Mouse (Mus musculus): ENCODE results near the gene Mtln. TPM values are rescaled to one million over a fixed set of nuclear protein-coding genes. Genes with fewer than 3 reads are reported as not detected.

Gene Mtln
- polyA plus RNA-seq (2012; rRNA removed), result 82.7 and 135 TPM in 2 replicates

DNA sequence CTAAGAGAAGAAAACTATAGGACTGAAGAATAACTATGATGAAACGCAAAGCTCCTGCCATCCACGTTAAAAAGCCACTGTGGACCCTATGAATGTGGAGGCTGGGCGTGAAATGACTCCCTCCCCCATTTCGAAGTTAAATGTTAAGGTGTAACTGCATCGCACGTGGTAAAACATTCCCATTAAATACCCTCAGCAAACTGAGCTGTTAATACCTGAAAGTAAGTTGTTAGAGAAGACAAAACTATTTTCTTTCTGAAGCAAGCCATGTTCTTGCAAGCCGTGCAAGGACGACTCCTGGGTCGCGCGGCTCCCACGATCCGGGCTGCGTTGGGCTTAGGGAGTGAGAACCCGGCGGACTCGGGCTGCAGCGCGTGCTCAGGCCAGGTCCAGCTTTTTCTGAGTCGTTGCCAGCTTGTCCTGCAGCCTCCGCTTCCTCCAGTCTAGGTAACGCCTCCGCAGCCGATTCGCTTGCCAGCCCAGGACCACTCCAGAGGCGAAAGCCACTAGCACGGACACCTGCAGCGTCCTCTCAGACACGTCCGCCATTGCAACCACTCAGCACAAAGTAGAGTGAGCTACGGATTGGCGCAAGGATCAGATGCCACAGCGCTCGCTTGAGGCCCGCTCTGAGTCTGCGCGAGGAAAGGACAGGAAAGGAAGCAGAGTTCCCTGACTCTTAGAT lies at the start of gene Mtln:
Gene Mtln (minus strand): TSS at position 570 of the 685 bp plus-strand sequence.

DNA sequence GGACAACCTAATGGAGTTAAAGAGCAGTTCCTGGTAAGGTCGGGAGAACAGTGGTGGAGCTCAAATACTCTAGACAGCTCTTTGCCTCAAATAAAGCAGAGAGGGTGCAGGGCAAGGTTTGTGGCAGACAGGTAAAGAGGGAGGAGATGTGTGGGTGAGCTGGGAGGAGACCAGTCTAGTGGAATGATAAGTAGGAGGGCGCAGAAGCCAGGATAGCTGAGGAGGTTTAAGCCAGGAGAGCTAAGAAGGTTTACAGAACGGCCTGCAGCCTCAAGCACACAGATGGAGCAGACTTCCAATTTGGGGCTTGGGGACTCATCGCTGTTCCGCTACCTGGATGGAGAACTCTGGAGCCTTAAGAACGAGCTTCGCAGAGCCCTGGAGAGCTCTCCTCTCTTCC lies 46.3 kb upstream of the Mtln start, which contains the start of gene Acoxl:
Gene Acoxl (plus strand): TSS at position 301 of the 400 bp plus-strand sequence.

DNA sequence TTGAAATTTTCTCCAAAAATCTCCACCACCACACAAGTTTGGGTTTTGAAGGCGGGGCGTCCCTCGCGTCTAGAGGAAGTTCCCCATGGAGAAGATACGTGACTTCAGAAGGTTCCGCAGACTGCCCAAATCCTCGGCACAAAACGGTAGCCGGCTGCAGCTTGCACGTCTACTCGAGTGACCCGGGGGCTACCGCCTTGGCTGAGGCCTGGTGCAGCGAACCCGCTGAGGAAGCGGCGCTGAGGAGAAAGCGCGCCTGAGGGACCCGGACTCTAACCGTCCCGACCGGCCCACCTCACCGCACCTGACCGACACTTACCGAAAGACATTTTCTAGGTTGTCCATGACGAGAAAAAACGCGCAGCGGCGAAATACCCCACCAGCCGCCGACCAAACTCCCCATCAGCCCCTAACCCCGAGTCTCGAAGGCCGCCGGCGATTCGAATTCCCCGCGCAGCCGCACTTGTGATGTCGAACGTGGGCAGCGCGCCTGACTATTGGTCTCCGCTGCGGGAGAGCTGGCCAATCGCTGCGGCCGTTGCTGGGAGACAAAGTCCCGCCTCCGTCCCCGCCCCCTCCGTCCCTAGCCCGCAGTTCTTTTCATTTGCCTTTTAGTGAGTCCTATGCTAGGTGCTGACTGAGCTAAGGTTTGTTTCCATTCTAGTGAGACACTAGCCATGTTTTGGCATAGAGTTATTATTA lies 39.3 kb upstream of the Mtln start, which contains the start of gene Bub1:
Gene Bub1 (minus strand): TSS at position 465 of the 702 bp plus-strand sequence.

DNA sequence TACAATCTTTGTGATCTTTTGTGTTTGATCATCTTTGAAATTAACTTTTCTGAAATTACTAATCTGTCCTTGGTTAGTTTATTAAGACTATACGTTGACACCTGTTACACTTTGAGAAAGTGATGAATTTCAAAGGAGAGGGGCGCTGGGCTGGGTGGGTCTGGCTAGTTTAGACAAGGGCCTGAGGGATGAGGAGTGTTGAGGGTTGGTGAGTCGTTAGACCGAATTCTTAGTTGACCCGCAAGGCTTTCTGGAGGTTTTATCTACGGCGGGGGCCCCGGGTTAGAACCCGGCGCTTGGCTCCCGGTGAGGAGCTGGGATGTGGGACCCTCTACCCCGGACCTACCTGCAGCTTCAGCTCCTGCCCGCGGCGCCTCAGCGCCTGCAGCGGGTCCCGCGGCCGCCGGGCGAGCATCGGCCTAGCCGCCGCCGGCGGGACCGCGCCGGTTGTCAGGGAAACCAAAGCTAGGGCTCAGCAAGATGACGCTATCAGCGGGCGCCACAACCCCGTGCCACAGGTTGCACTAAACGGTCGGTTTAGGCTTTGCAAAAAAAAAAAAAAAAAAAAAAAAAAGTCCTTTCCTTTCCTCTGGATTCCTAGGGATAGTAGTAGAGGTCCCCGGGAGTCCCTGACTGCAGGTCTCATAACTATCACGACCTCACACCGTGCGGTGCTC lies 3.7 kb downstream of the Mtln start, which contains the start of gene Nphp1:
Gene Nphp1 (minus strand): TSS at position 458 of the 677 bp plus-strand sequence.

Other genes starting within 250 kb of the Mtln start
- 2.7 and 3.5 TPM in 2 replicates for gene Zfp661, start 205.4 kb downstream of the Mtln start, polyA plus RNA-seq (2012; rRNA removed)
- 46.1 and 71.2 TPM in 2 replicates for gene Mrps5, start 205.3 kb downstream of the Mtln start, polyA plus RNA-seq (2012; rRNA removed)
- 3.4 and 4.1 TPM in 2 replicates for gene Mal, start 135.8 kb downstream of the Mtln start, polyA plus RNA-seq (2012; rRNA removed)
- gene Mall, start 62.6 kb downstream of the Mtln start, polyA plus RNA-seq (2012; rRNA removed), result 8.7 and 8.9 TPM in 2 replicates
- gene Nphp1, start 3.6 kb downstream of the Mtln start, polyA plus RNA-seq (2012; rRNA removed), result 10.3 and 13.9 TPM in 2 replicates
- 0.53 and 1.5 TPM in 2 replicates for gene Bub1, start 39.4 kb upstream of the Mtln start, polyA plus RNA-seq (2012; rRNA removed)
- gene Acoxl, start 46.4 kb upstream of the Mtln start, polyA plus RNA-seq (2012; rRNA removed), result 0.67 and 0.73 TPM in 2 replicates

All from ovary, adult 2 months (tissue).